Mouse (Mus musculus) cerebellum, adult 2 months (tissue): ENCODE measurements around the gene Ldb3.

ENCODE experiments used
- CTCF ChIP-seq: fragments of 200-500 bp; IDR thresholded peaks from 2 replicates; pipeline ENCODE4 v1.5.1; 2011; ENCODE audit warnings: low read depth, mild to moderate bottlenecking, control low read depth, low read length, moderate library complexity, borderline replicate concordance; ENCODE audit not compliant: insufficient read depth
- POLR2A ChIP-seq: fragments of 200-500 bp; IDR thresholded peaks from 2 replicates; pipeline ENCODE4 v1.6.1; 2011; ENCODE audit warnings: low read length, control low read depth, borderline replicate concordance; ENCODE audit not compliant: insufficient read depth

DNA sequence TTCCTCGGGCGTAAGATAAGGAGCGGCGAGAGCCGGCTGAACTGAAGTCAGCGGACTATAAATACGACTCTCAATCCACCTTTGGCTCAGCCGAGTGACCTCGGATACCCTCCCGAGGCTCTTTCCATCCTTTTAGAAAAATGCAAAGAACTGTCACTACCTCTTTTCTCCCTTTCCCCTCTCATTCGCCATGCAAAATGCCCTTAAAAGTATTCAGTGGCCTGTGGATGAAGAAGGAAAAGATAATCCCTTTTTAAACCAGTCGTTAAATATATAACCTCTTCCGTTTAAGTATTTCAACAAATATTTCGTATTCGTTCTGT lies 85.2 kb downstream of the Ldb3 start, which contains the start of gene Bmpr1a:
- TF ChIP-seq CTCF (no peak), POLR2A (no peak)
